ENCODE assay signal across 13 mouse cellular contexts in the genomic region with DNA sequence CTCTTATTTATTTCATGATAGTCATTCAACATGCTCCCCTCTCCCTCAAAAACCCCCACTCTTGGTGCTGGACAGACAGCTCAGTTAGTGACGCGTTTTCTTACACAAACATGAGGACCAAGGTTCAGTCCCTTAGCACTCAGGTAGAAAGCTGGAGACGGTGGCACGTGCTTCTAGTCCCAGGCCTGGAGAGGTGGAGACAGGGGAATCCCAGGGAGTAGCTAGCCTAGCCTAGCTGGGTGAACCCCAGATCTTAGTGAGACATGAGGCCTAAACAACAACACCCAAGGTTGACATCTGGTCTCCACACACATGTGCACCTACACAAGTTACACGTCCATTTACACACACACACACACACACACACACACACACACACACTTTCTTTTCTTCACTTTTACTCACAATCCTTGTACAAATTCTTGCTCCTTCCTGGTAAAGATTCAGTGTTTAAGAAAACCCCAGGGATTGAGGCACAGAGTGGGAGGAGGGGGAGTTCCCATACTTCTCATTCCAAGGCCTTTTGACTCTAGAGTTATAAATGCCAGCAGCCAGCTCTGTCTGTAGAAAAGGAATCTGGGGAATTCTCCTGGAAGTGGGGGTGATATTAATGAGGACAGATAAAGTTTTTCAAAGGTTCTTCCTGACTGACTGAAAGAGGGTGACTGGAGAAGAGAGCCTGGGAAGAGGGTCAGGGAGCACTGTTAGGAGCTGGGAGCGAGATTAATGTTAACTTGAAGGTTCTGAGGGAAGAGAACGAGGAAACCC. TPM values are rescaled to one million over a fixed set of nuclear protein-coding genes. Genes with fewer than 3 reads are reported as not detected.
DNase-seq lines count a peak whose midpoint lies in the region; ATAC-seq lines count a peak whose summit lies in the region.
"Had no signal": no experiment of that assay in that cellular context is flagged by ENCODE, and none has a peak within 500 bp of the region (broad histone marks: within the 10 kb centered on the region; RNA-seq: fewer than 3 reads in every experiment).

No protein-coding gene starts in this region.

- ATAC-seq in heart, embryonic 13.5 days (ENCODE audit: extremely low read depth, insufficient number of reproducible peaks, low FRiP score, low TSS enrichment): no peak
- ATAC-seq: forebrain, embryonic 13.5 days; midbrain, embryonic 13.5 days had no signal

- no peak overlapping the region for H3K4me2 ChIP-seq in heart, embryonic 13.5 days
- H3K4me2 ChIP-seq: forebrain, embryonic 13.5 days; hindbrain, embryonic 14.5 days; midbrain, embryonic 13.5 days had no signal

- DNase-seq in heart, postnatal 4 days: no peak
- DNase-seq in 3T3-L1 (ENCODE audit: low read depth, low spot score): peak; percentile 71
- DNase-seq in embryo, embryonic 11.5 days (ENCODE audit: low read depth, low spot score): peak; percentile 24
- DNase-seq in limb, embryonic 10.5 days (ENCODE audit: low spot score): no peak
- DNase-seq in layer of hippocampus, postnatal 14 days (ENCODE audit: low spot score in 2 of 2): no peak
- DNase-seq in adrenal gland, adult 18-20 months (ENCODE audit: low spot score in 2 of 2): no peak
- DNase-seq in adrenal gland, postnatal 10 days: no peak
- DNase-seq: cerebellum, adult 8-10 months had no signal

- no peak overlapping the region for H3K4me3 ChIP-seq in heart, embryonic 13.5 days
- H3K4me3 ChIP-seq in limb, embryonic 10.5 days: no peak overlapping the region
- H3K4me3 ChIP-seq: forebrain, embryonic 13.5 days; left cerebral cortex, adult 2 months; midbrain, embryonic 13.5 days had no signal

- WGBS in heart, embryonic 13.5 days: 39% methylated on average over 7 of the region's 7 CpGs
- WGBS in limb, embryonic 10.5 days: 63% methylated on average over 7 of the region's 7 CpGs

- no peaks in the 10 kb centered on the region for H3K36me3 ChIP-seq in heart, embryonic 13.5 days
- no peaks in the 10 kb centered on the region for H3K36me3 ChIP-seq in limb, embryonic 10.5 days
- H3K36me3 ChIP-seq: midbrain, embryonic 13.5 days had no signal

- no peaks in the 10 kb centered on the region for H3K9me3 ChIP-seq in heart, embryonic 13.5 days
- no peaks in the 10 kb centered on the region for H3K9me3 ChIP-seq in limb, embryonic 10.5 days (replicated peaks)
- H3K9me3 ChIP-seq: forebrain, embryonic 13.5 days; midbrain, embryonic 13.5 days had no signal

- peak overlapping the region; percentile 55 for H3K27ac ChIP-seq in heart, embryonic 13.5 days (replicated peaks)
- H3K27ac ChIP-seq in limb, embryonic 10.5 days: 0 out of 2 replicates have a peak overlapping the region, but pooled peaks have one; percentile 47
- H3K27ac ChIP-seq: forebrain, embryonic 13.5 days; hindbrain, embryonic 14.5 days; left cerebral cortex, adult 2 months; midbrain, embryonic 13.5 days had no signal

- peaks cover 87% of the 10 kb centered on the region for H3K27me3 ChIP-seq in heart, embryonic 13.5 days (replicated peaks)
- H3K27me3 ChIP-seq in limb, embryonic 10.5 days (ENCODE audit: low read depth, poor library complexity, severe bottlenecking): no peaks in the 10 kb centered on the region
- H3K27me3 ChIP-seq: forebrain, embryonic 13.5 days; midbrain, embryonic 13.5 days had no signal

- H3K9ac ChIP-seq in heart, embryonic 13.5 days: no peak overlapping the region
- H3K9ac ChIP-seq: forebrain, embryonic 13.5 days; hindbrain, embryonic 14.5 days; midbrain, embryonic 13.5 days had no signal

- peaks cover 27% of the 10 kb centered on the region for H3K4me1 ChIP-seq in heart, embryonic 13.5 days
- peaks cover 15% of the 10 kb centered on the region for H3K4me1 ChIP-seq in limb, embryonic 10.5 days

RNA-seq across cellular contexts. Expression of gene Nedd9, which starts 29.9 kb away (rescaled TPM):
- polyA plus RNA-seq in heart, embryonic 13.5 days (2015; fragmentation: Nextera tagmentation; extraction: Ambion mirVana): 18.5 and 19.3 TPM in 2 replicates
- total RNA-seq in heart, postnatal 4 days (2021): 10 to 100 TPM; 40.2 to 40.3 TPM
- polyA plus RNA-seq in limb, embryonic 10.5 days (2016; fragmentation: Nextera tagmentation; extraction: Ambion mirVana): 8.5 and 11.1 TPM in 2 replicates
- total RNA-seq in layer of hippocampus, postnatal 14 days (2021): 10 to 100 TPM; 16.5 to 20.6 TPM
- 10 to 100 TPM; 19.3 to 21.9 TPM for total RNA-seq in adrenal gland, adult 18-20 months (2021)
- 10 to 100 TPM; 21.4 to 32.6 TPM for total RNA-seq in adrenal gland, postnatal 10 days (2021)

Comparison
In these comparisons a context has a peak if more than half of its experiments do, and no peak if none do; other contexts are left out.
1. DNase-seq: peak in 3T3-L1 (single experiment) and embryo, embryonic 11.5 days (single experiment); none in heart, postnatal 4 days (single experiment), limb, embryonic 10.5 days (single experiment), layer of hippocampus, postnatal 14 days (0 of 2), adrenal gland, adult 18-20 months (0 of 2) and adrenal gland, postnatal 10 days (single experiment).